Mouse (Mus musculus): Measurements from ENCODE around the gene Ankrd55. TPM values are rescaled to one million over a fixed set of nuclear protein-coding genes. Genes with fewer than 3 reads are reported as not detected.

Ankrd55 gene
- polyA plus RNA-seq, 1 experiment: not detected

DNA sequence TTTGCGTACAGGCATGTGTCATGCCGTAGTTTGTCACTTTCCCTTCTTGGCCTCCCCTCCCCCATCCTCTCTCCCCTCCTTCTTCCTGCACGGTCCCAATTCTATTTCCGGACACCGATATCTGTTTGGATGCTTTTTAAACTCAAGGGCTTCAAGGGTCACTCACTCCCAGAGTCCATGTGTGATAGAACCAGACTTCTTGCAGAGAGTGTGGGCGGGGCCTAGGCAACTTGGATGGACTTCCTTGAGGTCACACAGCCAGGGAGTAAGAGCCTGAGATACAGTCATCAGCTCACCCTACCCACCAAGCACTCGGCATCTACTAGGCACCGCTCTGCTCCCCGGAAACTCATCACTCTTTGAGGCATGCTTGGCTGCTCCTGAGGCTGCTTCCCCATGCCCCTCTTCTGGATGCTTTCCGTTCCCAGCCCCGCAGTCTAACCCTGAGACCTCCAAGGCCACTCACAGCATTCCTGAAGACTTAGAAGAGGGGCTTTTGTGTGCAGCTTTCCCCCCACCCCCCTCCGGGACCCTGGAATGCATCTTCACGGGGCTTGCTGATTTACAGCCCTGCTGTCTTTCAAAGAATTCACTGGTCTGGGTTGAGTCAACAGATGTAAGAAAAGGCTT is 35.1 kb upstream of the Ankrd55 start:
- H3K4me3 ChIP-seq (ENCODE audit: low read depth, low read length): no peak overlapping the region
- H3K36me3 ChIP-seq (ENCODE audit: control insufficient read depth, insufficient read depth, low read length, poor library complexity, severe bottlenecking): no peaks in the 10 kb centered on the region
- H3K27ac ChIP-seq (ENCODE audit: insufficient read depth, low read length): no peak overlapping the region
- TF ChIP-seq EP300 (IDR thresholded peaks at IDR 0.05; ENCODE audit: insufficient read depth, low read depth, low read length) (no peak), CTCF (IDR thresholded peaks at IDR 0.05; ENCODE audit: low read depth, low read length) (no peak), POLR2A (IDR thresholded peaks at IDR 0.05; ENCODE audit: insufficient read depth, low read length) (no peak)
- H3K9me3 ChIP-seq (replicated peaks; ENCODE audit: control insufficient read depth, insufficient read depth, low read length, poor library complexity, severe bottlenecking): peaks cover 5% of the 10 kb centered on the region
- no peaks in the 10 kb centered on the region for H3K4me1 ChIP-seq (ENCODE audit: control insufficient read depth, insufficient read depth, low read length)
- no peaks in the 10 kb centered on the region for H3K27me3 ChIP-seq (ENCODE audit: control insufficient read depth, insufficient read depth, low read length, poor library complexity, severe bottlenecking)
- no peak overlapping the region for H3K9ac ChIP-seq (ENCODE audit: low read depth, poor library complexity, severe bottlenecking)

DNA sequence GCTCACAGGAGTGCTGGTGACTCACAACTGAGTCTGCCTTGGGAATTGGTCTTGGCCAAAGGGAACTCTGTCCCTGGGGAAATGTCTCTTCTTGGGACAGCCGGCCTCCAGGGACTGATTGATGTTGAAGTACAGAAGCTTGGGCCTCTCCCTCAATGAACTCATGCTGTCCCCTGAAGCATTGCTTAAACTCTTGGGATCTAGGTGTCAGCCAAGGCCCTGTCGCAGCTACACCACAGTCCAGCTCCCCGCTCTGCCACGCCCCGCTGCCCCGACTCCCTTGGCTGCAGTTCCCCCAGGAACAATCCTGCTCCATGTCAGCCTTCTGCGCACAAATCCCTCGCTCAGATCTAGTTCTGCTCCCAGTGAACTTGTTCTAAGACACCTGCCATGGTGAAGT is 34.1 kb upstream of the Ankrd55 start:
- Histone ChIP-seq H3K9ac (ENCODE audit: low read depth, poor library complexity, severe bottlenecking) (no peak overlapping the region), H3K36me3 (ENCODE audit: control insufficient read depth, insufficient read depth, low read length, poor library complexity, severe bottlenecking) (no peaks in the 10 kb centered on the region), H3K9me3 (replicated peaks; ENCODE audit: control insufficient read depth, insufficient read depth, low read length, poor library complexity, severe bottlenecking) (peaks cover 3% of the 10 kb centered on the region), H3K27ac (ENCODE audit: insufficient read depth, low read length) (no peak overlapping the region), H3K4me3 (ENCODE audit: low read depth, low read length) (no peak overlapping the region), H3K4me1 (ENCODE audit: control insufficient read depth, insufficient read depth, low read length) (no peaks in the 10 kb centered on the region), H3K27me3 (ENCODE audit: control insufficient read depth, insufficient read depth, low read length, poor library complexity, severe bottlenecking) (no peaks in the 10 kb centered on the region)
- TF ChIP-seq EP300 (IDR thresholded peaks at IDR 0.05; ENCODE audit: insufficient read depth, low read depth, low read length) (no peak), POLR2A (IDR thresholded peaks at IDR 0.05; ENCODE audit: insufficient read depth, low read length) (no peak), CTCF (IDR thresholded peaks at IDR 0.05; ENCODE audit: low read depth, low read length) (no peak)

DNA sequence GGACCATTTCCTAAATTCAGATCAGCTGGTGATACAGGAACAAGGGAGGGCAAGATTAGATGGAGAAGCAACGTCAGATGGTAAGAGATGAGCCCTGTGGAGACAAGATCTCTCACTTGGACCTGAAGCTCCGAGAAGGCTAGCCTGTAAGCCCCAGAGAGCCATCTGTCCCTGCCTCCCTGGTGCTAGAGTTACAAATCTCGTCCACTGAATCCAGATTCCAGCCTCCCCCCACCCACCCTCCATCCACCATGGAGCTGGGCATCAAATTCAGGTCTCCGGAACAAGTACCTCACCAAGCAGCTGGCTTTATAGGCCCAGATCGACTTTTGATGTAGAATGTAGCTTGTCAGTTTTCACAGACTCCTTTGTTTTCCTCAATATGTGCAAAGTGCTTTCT is 32.4 kb upstream of the Ankrd55 start:
- TF ChIP-seq POLR2A (IDR thresholded peaks at IDR 0.05; ENCODE audit: insufficient read depth, low read length) (no peak), EP300 (IDR thresholded peaks at IDR 0.05; ENCODE audit: insufficient read depth, low read depth, low read length) (no peak), CTCF (IDR thresholded peaks at IDR 0.05; ENCODE audit: low read depth, low read length) (no peak)
- no peak overlapping the region for H3K27ac ChIP-seq (ENCODE audit: insufficient read depth, low read length)
- no peak overlapping the region for H3K4me3 ChIP-seq (ENCODE audit: low read depth, low read length)
- H3K9me3 ChIP-seq (replicated peaks; ENCODE audit: control insufficient read depth, insufficient read depth, low read length, poor library complexity, severe bottlenecking): no peaks in the 10 kb centered on the region
- no peaks in the 10 kb centered on the region for H3K27me3 ChIP-seq (ENCODE audit: control insufficient read depth, insufficient read depth, low read length, poor library complexity, severe bottlenecking)
- no peaks in the 10 kb centered on the region for H3K4me1 ChIP-seq (ENCODE audit: control insufficient read depth, insufficient read depth, low read length)
- H3K9ac ChIP-seq (ENCODE audit: low read depth, poor library complexity, severe bottlenecking): no peak overlapping the region
- no peaks in the 10 kb centered on the region for H3K36me3 ChIP-seq (ENCODE audit: control insufficient read depth, insufficient read depth, low read length, poor library complexity, severe bottlenecking)

DNA sequence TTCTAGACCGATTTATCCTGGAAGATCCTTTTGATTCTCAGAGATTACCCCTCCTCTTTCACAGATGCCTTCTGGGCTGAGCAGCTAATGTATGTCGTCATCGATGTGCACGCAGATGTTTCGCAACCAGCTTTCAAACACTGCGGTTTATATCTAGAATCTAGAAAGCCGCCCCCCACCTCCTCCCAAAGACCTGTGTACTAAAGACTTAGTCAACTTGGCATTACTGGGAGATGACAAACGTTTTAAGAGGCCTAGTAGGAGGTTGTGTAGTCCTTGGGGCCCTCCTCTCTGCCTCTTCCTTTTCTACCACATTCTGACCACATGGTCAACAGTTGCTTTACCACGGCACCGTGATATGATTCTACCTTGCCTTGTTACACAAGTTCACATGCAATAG is 29.8 kb upstream of the Ankrd55 start:
- H3K36me3 ChIP-seq (ENCODE audit: control insufficient read depth, insufficient read depth, low read length, poor library complexity, severe bottlenecking): no peaks in the 10 kb centered on the region

DNA sequence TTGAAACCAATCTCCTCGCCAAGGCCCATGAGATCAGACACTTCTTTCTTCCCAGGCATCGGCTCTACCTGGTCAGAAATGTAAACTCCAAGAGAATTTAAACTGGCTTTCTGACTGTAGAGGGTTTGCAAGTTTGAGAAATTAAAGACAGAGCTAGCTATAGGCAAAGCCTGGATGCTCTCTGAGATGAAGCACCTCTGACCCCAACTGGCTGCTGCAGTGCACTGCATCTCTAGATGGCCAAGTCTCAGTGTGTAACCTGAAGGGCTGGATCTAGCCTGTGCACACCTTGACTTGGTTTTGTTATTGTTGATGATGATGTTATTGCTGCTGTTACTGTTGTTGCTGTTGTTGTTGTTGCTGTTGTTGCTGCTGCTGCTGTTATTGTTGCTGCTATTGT is 28.9 kb upstream of the Ankrd55 start:
- H3K36me3 ChIP-seq (ENCODE audit: control insufficient read depth, insufficient read depth, low read length, poor library complexity, severe bottlenecking): no peaks in the 10 kb centered on the region
- H3K9me3 ChIP-seq (replicated peaks; ENCODE audit: control insufficient read depth, insufficient read depth, low read length, poor library complexity, severe bottlenecking): no peaks in the 10 kb centered on the region
- no peaks in the 10 kb centered on the region for H3K4me1 ChIP-seq (ENCODE audit: control insufficient read depth, insufficient read depth, low read length)
- H3K4me3 ChIP-seq (ENCODE audit: low read depth, low read length): no peak overlapping the region
- H3K27me3 ChIP-seq (ENCODE audit: control insufficient read depth, insufficient read depth, low read length, poor library complexity, severe bottlenecking): no peaks in the 10 kb centered on the region
- H3K27ac ChIP-seq (ENCODE audit: insufficient read depth, low read length): no peak overlapping the region
- H3K9ac ChIP-seq (ENCODE audit: low read depth, poor library complexity, severe bottlenecking): no peak overlapping the region
- TF ChIP-seq CTCF (IDR thresholded peaks at IDR 0.05; ENCODE audit: low read depth, low read length) (peak; percentile 85), POLR2A (IDR thresholded peaks at IDR 0.05; ENCODE audit: insufficient read depth, low read length) (no peak)

More for the DNA sequence above, 29.8 kb upstream of the Ankrd55 start:
- Histone ChIP-seq H3K27ac (ENCODE audit: insufficient read depth, low read length) (no peak overlapping the region), H3K9me3 (replicated peaks; ENCODE audit: control insufficient read depth, insufficient read depth, low read length, poor library complexity, severe bottlenecking) (no peaks in the 10 kb centered on the region), H3K9ac (ENCODE audit: low read depth, poor library complexity, severe bottlenecking) (no peak overlapping the region), H3K27me3 (ENCODE audit: control insufficient read depth, insufficient read depth, low read length, poor library complexity, severe bottlenecking) (no peaks in the 10 kb centered on the region), H3K4me3 (ENCODE audit: low read depth, low read length) (no peak overlapping the region), H3K4me1 (ENCODE audit: control insufficient read depth, insufficient read depth, low read length) (no peaks in the 10 kb centered on the region)
- no peak for TF ChIP-seq EP300 (IDR thresholded peaks at IDR 0.05; ENCODE audit: insufficient read depth, low read depth, low read length)
- TF ChIP-seq CTCF (IDR thresholded peaks at IDR 0.05; ENCODE audit: low read depth, low read length): no peak
- no peak for TF ChIP-seq POLR2A (IDR thresholded peaks at IDR 0.05; ENCODE audit: insufficient read depth, low read length)

DNA sequence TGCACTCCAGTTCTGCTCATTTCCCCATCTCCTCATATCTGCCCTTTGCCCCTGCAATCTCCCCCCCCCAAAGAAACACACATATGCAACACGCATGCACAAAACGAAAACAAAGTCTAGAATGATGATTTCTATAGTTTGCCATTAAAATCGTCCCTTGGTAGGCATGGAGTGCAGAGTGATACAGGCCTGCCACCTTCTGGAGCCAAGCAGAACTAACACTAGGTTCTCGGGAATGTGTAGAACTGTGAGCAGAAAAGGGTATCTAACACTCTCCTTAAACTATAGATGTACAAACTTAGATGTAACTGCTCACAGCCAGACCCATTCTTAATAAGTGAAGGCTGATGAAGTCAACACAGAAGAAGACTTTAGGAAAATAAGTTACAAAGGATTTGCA is 23.6 kb upstream of the Ankrd55 start:
- Histone ChIP-seq H3K4me1 (ENCODE audit: control insufficient read depth, insufficient read depth, low read length) (no peaks in the 10 kb centered on the region), H3K36me3 (ENCODE audit: control insufficient read depth, insufficient read depth, low read length, poor library complexity, severe bottlenecking) (no peaks in the 10 kb centered on the region), H3K9me3 (replicated peaks; ENCODE audit: control insufficient read depth, insufficient read depth, low read length, poor library complexity, severe bottlenecking) (no peaks in the 10 kb centered on the region), H3K27me3 (ENCODE audit: control insufficient read depth, insufficient read depth, low read length, poor library complexity, severe bottlenecking) (no peaks in the 10 kb centered on the region; the same call in 1 of the 2 replicates), H3K4me3 (ENCODE audit: low read depth, low read length) (no peak overlapping the region), H3K27ac (ENCODE audit: insufficient read depth, low read length) (no peak overlapping the region), H3K9ac (ENCODE audit: low read depth, poor library complexity, severe bottlenecking) (no peak overlapping the region)
- peak; percentile 48 for TF ChIP-seq CTCF (IDR thresholded peaks at IDR 0.05; ENCODE audit: low read depth, low read length)
- TF ChIP-seq EP300 (IDR thresholded peaks at IDR 0.05; ENCODE audit: insufficient read depth, low read depth, low read length): no peak
